Mouse (Mus musculus): ENCODE results near the gene Prkcd. TPM values are rescaled to one million over a fixed set of nuclear protein-coding genes. Genes with fewer than 3 reads are reported as not detected.

Prkcd gene
- total and polyA plus RNA-seq, 2 experiments from 2014 or later = 14.9 to 19.3 TPM

- Histone ChIP-seq H3K9ac (replicated peaks; ENCODE audit: low read depth, low read length) (no peak overlapping the region), H3K27me3 (ENCODE audit: control insufficient read depth, insufficient read depth, low read length) (no peaks in the 10 kb centered on the region), H3K4me3 (ENCODE audit: low read depth, low read length) (no peak overlapping the region), H3K27ac (ENCODE audit: low read depth) (no peak overlapping the region), H3K9me3 (replicated peaks; ENCODE audit: control insufficient read depth, low read length) (no peaks in the 10 kb centered on the region), H3K4me2 (ENCODE audit: low read depth, low read length) (no peak overlapping the region), H3K36me3 (replicated peaks; ENCODE audit: control insufficient read depth, insufficient read depth, low read length) (peaks cover 9% of the 10 kb centered on the region), H3K4me1 (ENCODE audit: control insufficient read depth, insufficient read depth) (peaks cover 42% of the 10 kb centered on the region)
- TF ChIP-seq EP300 (IDR thresholded peaks at IDR 0.05; ENCODE audit: low read depth) (no peak), CTCF (IDR thresholded peaks at IDR 0.05; ENCODE audit: low read depth) (no peak)
- 90% methylated on average over 2 of the region's 2 CpGs for WGBS
- DNase-seq (ENCODE audit: low spot score) (no peak), ATAC-seq (ENCODE audit: insufficient read depth, low read depth) (no peak)
Measured at GRCm38 (mm10) chr14:30551981-30552380, 74.0 kb downstream of the Prkcd start.

- Histone ChIP-seq H3K4me2 (ENCODE audit: low read depth, low read length) (peak overlapping the region; percentile 94), H3K36me3 (replicated peaks; ENCODE audit: control insufficient read depth, insufficient read depth, low read length) (peaks cover 7% of the 10 kb centered on the region), H3K27ac (ENCODE audit: low read depth) (no peak overlapping the region), H3K27me3 (ENCODE audit: control insufficient read depth, insufficient read depth, low read length) (no peaks in the 10 kb centered on the region), H3K9ac (replicated peaks; ENCODE audit: low read depth, low read length) (no peak overlapping the region), H3K9me3 (replicated peaks; ENCODE audit: control insufficient read depth, low read length) (no peaks in the 10 kb centered on the region), H3K4me3 (ENCODE audit: low read depth, low read length) (no peak overlapping the region), H3K4me1 (ENCODE audit: control insufficient read depth, insufficient read depth) (peaks cover 42% of the 10 kb centered on the region)
- DNase-seq (ENCODE audit: low spot score) = peak; percentile 45
- 15% methylated on average over 5 of the region's 5 CpGs for whole genome bisulfite sequencing
- no peak for ATAC-seq (ENCODE audit: insufficient read depth, low read depth)
- TF ChIP-seq CTCF (IDR thresholded peaks at IDR 0.05; ENCODE audit: low read depth) (no peak), EP300 (IDR thresholded peaks at IDR 0.05; ENCODE audit: low read depth) (no peak)
Measured at GRCm38 (mm10) chr14:30551509-30551908, 74.5 kb downstream of the Prkcd start.

GRCm38 (mm10) chr14:30550232-30551070 lies 75.6 kb downstream of the Prkcd start:
- Histone ChIP-seq H3K4me2 (ENCODE audit: low read depth, low read length) (peak overlapping the region; percentile 94), H3K4me1 (ENCODE audit: control insufficient read depth, insufficient read depth) (peaks cover 42% of the 10 kb centered on the region), H3K36me3 (replicated peaks; ENCODE audit: control insufficient read depth, insufficient read depth, low read length) (no peaks in the 10 kb centered on the region), H3K9me3 (replicated peaks; ENCODE audit: control insufficient read depth, low read length) (no peaks in the 10 kb centered on the region), H3K27ac (ENCODE audit: low read depth) (peak overlapping the region; percentile 97; the same call in 1 of the 2 replicates), H3K27me3 (ENCODE audit: control insufficient read depth, insufficient read depth, low read length) (no peaks in the 10 kb centered on the region), H3K9ac (replicated peaks; ENCODE audit: low read depth, low read length) (peak overlapping the region; percentile 89), H3K4me3 (ENCODE audit: low read depth, low read length) (peak overlapping the region; percentile 80)
- WGBS = 30% methylated on average over 8 of the region's 8 CpGs
- ATAC-seq (ENCODE audit: insufficient read depth, low read depth) (no peak), DNase-seq (ENCODE audit: low spot score) (no peak)
- TF ChIP-seq CTCF (IDR thresholded peaks at IDR 0.05; ENCODE audit: low read depth) (no peak), EP300 (IDR thresholded peaks at IDR 0.05; ENCODE audit: low read depth) (no peak)

GRCm38 (mm10) chr14:30549777-30550149 lies 76.2 kb downstream of the Prkcd start:
- Histone ChIP-seq H3K27me3 (ENCODE audit: control insufficient read depth, insufficient read depth, low read length) (no peaks in the 10 kb centered on the region), H3K27ac (ENCODE audit: low read depth) (peak overlapping the region; percentile 97), H3K9me3 (replicated peaks; ENCODE audit: control insufficient read depth, low read length) (no peaks in the 10 kb centered on the region), H3K36me3 (replicated peaks; ENCODE audit: control insufficient read depth, insufficient read depth, low read length) (no peaks in the 10 kb centered on the region), H3K9ac (replicated peaks; ENCODE audit: low read depth, low read length) (peak overlapping the region; percentile 89), H3K4me2 (ENCODE audit: low read depth, low read length) (peak overlapping the region; percentile 94), H3K4me3 (ENCODE audit: low read depth, low read length) (peak overlapping the region; percentile 80), H3K4me1 (ENCODE audit: control insufficient read depth, insufficient read depth) (peaks cover 42% of the 10 kb centered on the region)
- DNase-seq (ENCODE audit: low spot score) (no peak), ATAC-seq (ENCODE audit: insufficient read depth, low read depth) (no peak)
- WGBS = 2% methylated on average over 10 of the region's 10 CpGs
- TF ChIP-seq CTCF (IDR thresholded peaks at IDR 0.05; ENCODE audit: low read depth) (no peak), EP300 (IDR thresholded peaks at IDR 0.05; ENCODE audit: low read depth) (no peak)

GRCm38 (mm10) chr14:30548965-30549776 lies 76.8 kb downstream of the Prkcd start:
- Histone ChIP-seq H3K4me1 (ENCODE audit: control insufficient read depth, insufficient read depth) (peaks cover 42% of the 10 kb centered on the region), H3K9ac (replicated peaks; ENCODE audit: low read depth, low read length) (peak overlapping the region; percentile 89), H3K9me3 (replicated peaks; ENCODE audit: control insufficient read depth, low read length) (no peaks in the 10 kb centered on the region), H3K27ac (ENCODE audit: low read depth) (peak overlapping the region; percentile 97), H3K36me3 (replicated peaks; ENCODE audit: control insufficient read depth, insufficient read depth, low read length) (no peaks in the 10 kb centered on the region), H3K4me2 (ENCODE audit: low read depth, low read length) (peak overlapping the region; percentile 94), H3K4me3 (ENCODE audit: low read depth, low read length) (peak overlapping the region; percentile 80), H3K27me3 (ENCODE audit: control insufficient read depth, insufficient read depth, low read length) (no peaks in the 10 kb centered on the region)
- TF ChIP-seq CTCF (IDR thresholded peaks at IDR 0.05; ENCODE audit: low read depth) (no peak), EP300 (IDR thresholded peaks at IDR 0.05; ENCODE audit: low read depth) (no peak; the same call in 1 of the 2 replicates)
- DNase-seq (ENCODE audit: low spot score) = peak; percentile 95
- ATAC-seq (ENCODE audit: insufficient read depth, low read depth) = peak; percentile 90
- under 1% methylated on average over 68 of the region's 69 CpGs for WGBS

Measured in heart, postnatal 0 days (tissue).